Mouse (Mus musculus) forebrain, embryonic 10.5 days (tissue): ENCODE data around the gene Ndufb10. TPM values are rescaled to one million over a fixed set of nuclear protein-coding genes. Genes with fewer than 3 reads are reported as not detected.

ENCODE experiments used
- DNase-seq: peaks from one replicate; pipeline ENCODE4 v3.0.0-alpha.2; 2017; ENCODE audit warnings: low spot score; ENCODE audit errors: extremely low spot score
- H3K27ac ChIP-seq: fragments of 300-500 bp; sonication (generic); 2 replicates; pipeline ENCODE4 v1.5.1; 2016; ENCODE audit warnings: mild to moderate bottlenecking
- H3K27me3 ChIP-seq: fragments of 300-500 bp; sonication (generic); 2 replicates; pipeline ENCODE4 v1.6.1; 2016; ENCODE audit warnings: mild to moderate bottlenecking; ENCODE audit not compliant: poor library complexity, severe bottlenecking
- H3K36me3 ChIP-seq: fragments of 300-500 bp; sonication (generic); replicated peaks from 2 replicates; pipeline ENCODE4 v1.6.1; 2016; ENCODE audit warnings: mild to moderate bottlenecking, moderate library complexity
- H3K4me1 ChIP-seq: fragments of 300-500 bp; sonication (generic); 2 replicates; pipeline ENCODE4 v1.6.1; 2016
- H3K4me3 ChIP-seq: fragments of 300-500 bp; sonication (generic); 2 replicates; pipeline ENCODE4 v1.5.1; 2016; ENCODE audit warnings: mild to moderate bottlenecking, moderate library complexity
- H3K9me3 ChIP-seq: fragments of 300-500 bp; sonication (generic); 2 replicates; pipeline ENCODE4 v1.6.1; 2016; ENCODE audit warnings: mild to moderate bottlenecking, moderate library complexity
- WGBS: fragments of 180-500 bp; shearing (Covaris S2); methylation state at CpG from one replicate; pipeline ENCODE4 v1.1.7; 2016; 5-methylcytosine and 5-hydroxymethylcytosine counted together
- polyA plus RNA-seq: library from polyadenylated mRNA; unstranded; fragments of >200 nt; fragmentation: Nextera tagmentation; extraction: Ambion mirVana; gene quantifications from 2 replicates; pipeline ENCODE4 v1.2.1, GENCODE M21; 2016

The Ndufb10 gene
- polyA plus RNA-seq, 1 experiment from 2014 or later = 194 TPM

DNA sequence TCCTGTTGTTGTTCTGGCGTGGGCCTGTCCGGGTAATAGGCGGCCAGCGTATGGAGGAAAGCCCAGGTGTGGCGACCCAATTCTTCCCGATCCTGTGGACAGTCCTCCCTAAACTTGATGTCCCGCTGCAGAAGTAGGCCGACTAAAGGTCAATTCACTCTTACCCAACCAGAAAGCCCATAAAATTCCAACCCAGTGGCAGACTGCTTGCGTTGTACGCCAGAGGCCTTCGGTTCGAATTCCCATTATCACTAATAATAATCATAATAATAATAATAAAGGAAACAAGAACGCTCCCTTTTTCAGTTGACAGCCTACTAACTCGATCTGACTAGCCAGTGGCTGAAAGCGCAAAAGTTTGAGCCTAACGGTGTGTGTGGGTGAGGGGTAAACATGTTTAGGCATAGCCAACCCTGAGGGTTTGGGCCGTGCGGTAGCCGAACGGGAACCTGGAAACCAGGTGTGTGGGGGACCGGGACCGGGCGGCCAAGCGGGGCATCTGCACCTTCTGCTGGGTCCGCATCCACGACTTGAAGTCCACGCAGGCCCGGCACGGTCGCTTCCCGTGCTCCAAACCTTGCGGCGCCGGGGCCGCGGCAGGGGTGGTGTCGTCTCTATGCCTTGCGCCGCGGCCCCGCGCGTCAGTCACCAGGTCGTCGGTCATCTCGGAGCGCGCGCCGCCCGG lies 28.8 kb downstream of the Ndufb10 start:
- Histone ChIP-seq H3K4me1 (peaks cover 41% of the 10 kb centered on the region), H3K4me3 (peak overlapping the region; percentile 84), H3K27me3 (peaks cover 24% of the 10 kb centered on the region), H3K27ac (peak overlapping the region; percentile 94), H3K9me3 (no peaks in the 10 kb centered on the region), H3K36me3 (peaks cover 36% of the 10 kb centered on the region)
- 7% methylated on average over 51 of the region's 51 CpGs for WGBS
- no peak for DNase-seq

DNA sequence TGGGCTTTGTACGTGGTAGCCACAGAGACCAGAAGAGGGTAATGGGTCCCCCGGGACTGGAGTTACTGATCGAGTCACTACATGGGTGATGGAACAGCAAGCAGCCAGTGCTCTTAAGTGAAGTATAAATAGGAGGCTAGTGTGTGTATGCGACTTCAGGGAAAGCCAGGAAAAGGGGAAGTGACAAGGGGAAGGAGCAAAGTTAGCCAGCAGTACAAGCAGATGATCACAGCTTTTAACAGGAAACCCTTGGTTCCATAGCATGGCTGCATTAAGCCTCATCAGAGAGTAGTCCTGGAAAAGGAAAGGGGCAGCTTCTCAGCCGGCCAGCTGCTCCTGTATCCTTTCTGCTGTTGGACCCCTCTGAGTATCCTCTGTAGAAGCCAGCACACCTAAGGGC lies 31.9 kb downstream of the Ndufb10 start:
- no peak for DNase-seq
- 87% methylated on average over 5 of the region's 5 CpGs for WGBS
- Histone ChIP-seq H3K9me3 (no peaks in the 10 kb centered on the region), H3K27ac (no peak overlapping the region), H3K27me3 (peaks cover 49% of the 10 kb centered on the region), H3K4me1 (peaks cover 46% of the 10 kb centered on the region), H3K36me3 (peaks cover 23% of the 10 kb centered on the region), H3K4me3 (no peak overlapping the region)

DNA sequence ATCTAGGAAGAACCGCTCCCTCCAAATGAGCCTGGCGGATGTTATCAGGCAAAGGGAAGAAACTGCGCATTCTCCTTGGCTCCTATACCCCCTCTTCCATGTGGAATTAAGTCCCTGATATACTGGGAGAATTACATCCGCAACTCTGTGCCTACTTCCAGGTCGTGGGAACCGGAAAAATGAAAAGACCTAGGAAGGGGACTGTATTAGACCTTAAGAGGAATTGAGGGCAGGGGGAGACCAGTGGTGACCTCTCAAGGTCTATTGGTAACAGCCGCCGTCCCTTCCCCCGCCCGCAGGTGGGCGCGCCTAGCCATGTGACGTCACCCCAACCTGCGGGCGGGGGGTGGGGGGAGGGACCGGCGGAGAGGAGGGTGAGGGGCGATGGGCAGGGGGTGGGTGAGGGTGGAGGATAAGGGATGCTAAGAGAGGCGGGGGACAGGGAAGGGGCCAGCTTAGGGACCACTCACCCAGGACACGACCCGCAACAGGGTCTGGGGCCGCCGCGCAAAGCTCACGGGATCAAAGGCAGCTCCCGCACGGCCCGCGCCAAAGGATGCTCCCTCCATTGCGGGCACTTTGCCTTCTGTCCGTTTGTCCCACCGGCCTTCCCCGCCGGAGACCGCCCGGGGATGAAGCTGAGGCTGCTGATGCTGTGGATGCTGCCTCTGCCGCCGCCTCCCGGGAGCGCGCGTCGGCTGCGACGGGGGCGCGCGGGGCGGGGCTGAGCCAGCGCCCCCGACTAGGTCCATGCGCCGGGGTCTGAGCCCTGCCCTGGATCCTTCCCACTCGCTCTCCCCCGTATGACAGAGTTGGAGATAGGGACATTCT lies 34.8 kb downstream of the Ndufb10 start, which contains the start of gene Syngr3:
Syngr3 (minus strand) TSS at position 705 of the 831 bp plus-strand sequence.
- Histone ChIP-seq H3K9me3 (no peaks in the 10 kb centered on the region), H3K4me1 (peaks cover 36% of the 10 kb centered on the region), H3K4me3 (peak within 1 kb of the TSS; percentile 74), H3K36me3 (peaks cover 23% of the 10 kb centered on the region), H3K27me3 (peaks cover 68% of the 10 kb centered on the region), H3K27ac (peak within 1 kb of the TSS; percentile 82)
- peak; percentile 43 for DNase-seq
- under 1% methylated on average over 53 of the region's 55 CpGs for WGBS

DNA sequence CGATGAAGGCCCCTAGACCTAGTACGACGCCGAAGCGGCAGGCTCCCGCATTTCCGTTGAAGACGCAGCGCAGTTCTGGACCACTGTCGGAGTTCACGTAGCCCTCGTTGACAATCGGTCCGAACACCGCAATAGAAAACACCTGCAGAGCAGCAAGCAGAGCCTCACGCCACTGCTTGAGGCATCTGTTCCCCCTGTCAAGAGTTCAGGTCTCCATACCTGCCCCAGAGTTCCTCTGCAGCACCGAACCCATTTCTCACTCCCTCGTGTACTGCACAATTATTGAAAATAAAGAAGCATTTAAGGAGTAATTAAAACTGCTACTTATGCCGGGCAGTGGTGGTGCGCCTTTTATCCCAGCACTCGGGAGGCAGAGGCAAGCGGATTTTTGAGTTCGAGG lies 36.7 kb downstream of the Ndufb10 start:
- peaks cover 32% of the 10 kb centered on the region for H3K4me1 ChIP-seq

DNA sequence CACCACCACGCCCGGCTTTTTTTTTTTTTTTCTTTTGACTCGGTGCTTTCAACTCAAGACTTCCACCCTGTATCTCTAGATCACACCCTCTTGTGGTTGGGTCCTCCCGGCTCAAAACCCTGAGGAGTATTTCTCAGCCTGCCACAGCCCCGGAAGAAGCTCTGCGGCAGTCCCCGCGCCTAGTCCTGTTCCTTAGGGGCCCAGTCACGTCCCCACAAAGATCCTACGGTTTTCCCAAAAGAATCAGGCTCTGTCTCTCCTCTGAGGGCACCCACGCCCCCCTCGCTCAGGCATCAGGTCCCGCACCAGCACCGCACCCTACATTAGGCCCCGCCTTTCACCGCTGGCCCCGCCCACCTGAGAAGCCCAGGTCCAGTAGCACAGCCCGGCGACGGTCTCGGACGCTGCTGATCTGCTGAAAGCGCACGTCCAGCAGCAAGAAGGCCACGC lies 37.1 kb downstream of the Ndufb10 start:
- WGBS = 2% methylated on average over 25 of the region's 25 CpGs
- H3K27me3 ChIP-seq = peaks cover 66% of the 10 kb centered on the region
- no peak for DNase-seq
- H3K27ac ChIP-seq = 0 out of 2 replicates have a peak overlapping the region, but pooled peaks have one; percentile 35
- peaks cover 32% of the 10 kb centered on the region for H3K4me1 ChIP-seq
- H3K4me3 ChIP-seq = peak overlapping the region; percentile 44
- no peaks in the 10 kb centered on the region for H3K9me3 ChIP-seq
- H3K36me3 ChIP-seq = peaks cover 13% of the 10 kb centered on the region

More for the DNA sequence above, 36.7 kb downstream of the Ndufb10 start:
- Histone ChIP-seq H3K27ac (0 out of 2 replicates have a peak overlapping the region, but pooled peaks have one; percentile 35), H3K9me3 (no peaks in the 10 kb centered on the region), H3K4me3 (peak overlapping the region; percentile 44), H3K36me3 (peaks cover 13% of the 10 kb centered on the region), H3K27me3 (peaks cover 68% of the 10 kb centered on the region)
- 18% methylated on average over 23 of the region's 23 CpGs for WGBS
- DNase-seq = no peak

DNA sequence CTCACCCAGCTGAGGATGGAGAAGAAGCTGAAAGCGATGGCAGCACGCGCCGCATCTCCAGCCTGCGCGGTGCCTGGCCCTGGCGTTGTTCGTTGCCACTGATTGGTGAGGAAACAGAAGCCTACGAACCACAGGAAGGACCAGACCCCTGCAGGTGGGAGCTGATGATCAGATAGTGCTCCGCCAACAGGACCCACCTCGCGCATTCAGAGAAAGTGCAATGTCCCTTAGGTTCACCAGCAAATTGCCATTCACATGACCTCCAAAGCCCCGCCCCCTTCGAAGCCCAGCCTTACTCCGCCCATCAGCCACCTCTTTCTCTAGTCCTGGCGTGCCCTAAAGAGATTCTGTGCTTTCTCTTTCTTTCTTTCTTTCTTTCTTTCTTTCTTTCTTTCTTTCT lies 37.8 kb downstream of the Ndufb10 start:
- H3K9me3 ChIP-seq = no peaks in the 10 kb centered on the region
- no peak for DNase-seq
- peaks cover 32% of the 10 kb centered on the region for H3K4me1 ChIP-seq
- peak overlapping the region; percentile 35 for H3K4me3 ChIP-seq
- no peak overlapping the region for H3K27ac ChIP-seq
- WGBS = 25% methylated on average over 16 of the region's 16 CpGs
- peaks cover 16% of the 10 kb centered on the region for H3K36me3 ChIP-seq
- peaks cover 60% of the 10 kb centered on the region for H3K27me3 ChIP-seq

DNA sequence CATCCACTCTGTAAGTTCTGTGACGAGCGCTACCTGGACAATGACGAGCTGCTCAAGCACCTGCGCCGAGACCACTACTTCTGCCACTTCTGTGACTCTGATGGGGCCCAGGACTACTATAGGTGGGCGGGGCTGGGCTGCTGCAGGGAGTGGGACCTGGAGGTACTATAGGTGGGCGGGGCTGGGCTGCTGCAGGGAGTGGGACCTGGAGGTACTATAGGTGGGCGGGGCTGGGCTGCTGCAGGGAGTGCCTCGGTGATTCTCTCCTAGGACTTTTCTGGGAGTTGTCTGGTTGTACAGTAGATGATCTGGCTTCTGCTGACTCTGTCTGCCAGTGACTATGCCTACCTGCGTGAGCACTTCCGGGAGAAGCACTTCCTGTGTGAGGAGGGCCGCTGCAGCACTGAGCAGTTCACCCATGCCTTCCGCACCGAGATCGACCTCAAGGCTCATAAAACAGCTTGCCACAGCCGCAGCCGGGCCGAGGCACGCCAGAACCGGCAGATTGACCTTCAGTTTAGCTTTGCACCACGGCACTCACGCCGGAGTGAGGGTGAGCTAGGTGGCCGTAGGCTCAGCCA lies 46.7 kb downstream of the Ndufb10 start:
- Histone ChIP-seq H3K27ac (no peak overlapping the region), H3K9me3 (no peaks in the 10 kb centered on the region), H3K27me3 (no peaks in the 10 kb centered on the region), H3K4me1 (peaks cover 9% of the 10 kb centered on the region), H3K36me3 (peaks cover 75% of the 10 kb centered on the region), H3K4me3 (no peak overlapping the region)
- WGBS = 92% methylated on average over 24 of the region's 24 CpGs
- no peak for DNase-seq

DNA sequence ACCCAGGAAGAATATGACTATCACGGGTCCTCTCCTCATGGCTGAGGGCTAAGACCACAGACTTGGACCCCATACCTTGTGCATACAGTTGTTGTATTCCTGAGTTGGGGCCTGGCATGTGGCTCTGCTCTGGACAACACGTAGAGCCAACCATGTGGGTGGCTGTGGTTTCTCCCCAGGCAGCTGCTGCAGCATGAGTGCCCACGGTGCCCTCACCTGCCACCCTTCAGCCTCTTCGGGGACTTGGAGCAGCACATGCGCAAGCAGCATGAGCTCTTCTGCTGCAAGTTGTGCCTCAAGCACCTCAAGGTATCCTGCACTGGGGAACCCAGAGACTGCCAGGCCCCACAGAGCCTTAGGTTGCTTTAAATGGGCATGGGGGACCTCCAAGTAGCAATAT lies 47.4 kb downstream of the Ndufb10 start:
- peaks cover 70% of the 10 kb centered on the region for H3K36me3 ChIP-seq
- 96% methylated on average over 5 of the region's 5 CpGs for WGBS

DNA sequence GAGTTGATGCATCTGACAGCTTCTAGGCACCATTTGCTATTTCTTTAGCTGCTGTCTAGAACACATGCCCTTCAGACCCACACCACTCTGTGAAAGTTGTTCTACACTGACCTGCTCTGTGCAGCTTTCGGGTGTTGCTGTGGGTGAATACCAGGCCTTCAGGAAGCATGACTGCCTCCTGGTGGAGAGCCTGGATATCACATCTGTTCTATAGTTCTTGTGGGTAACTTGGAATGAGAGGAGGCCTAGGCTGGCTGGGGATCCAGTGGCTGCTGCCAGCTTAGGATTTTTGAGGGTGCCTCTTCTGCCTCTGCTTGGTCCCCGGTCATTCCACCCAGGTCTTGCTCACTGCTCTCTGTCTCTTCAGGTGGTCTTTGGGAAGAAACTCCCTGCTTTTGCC lies 48.1 kb downstream of the Ndufb10 start:
- H3K36me3 ChIP-seq = peaks cover 63% of the 10 kb centered on the region

More for the DNA sequence above, 47.4 kb downstream of the Ndufb10 start:
- Histone ChIP-seq H3K4me1 (peaks cover 16% of the 10 kb centered on the region), H3K27me3 (no peaks in the 10 kb centered on the region), H3K9me3 (no peaks in the 10 kb centered on the region), H3K4me3 (no peak overlapping the region), H3K27ac (no peak overlapping the region)
- DNase-seq = no peak

DNA sequence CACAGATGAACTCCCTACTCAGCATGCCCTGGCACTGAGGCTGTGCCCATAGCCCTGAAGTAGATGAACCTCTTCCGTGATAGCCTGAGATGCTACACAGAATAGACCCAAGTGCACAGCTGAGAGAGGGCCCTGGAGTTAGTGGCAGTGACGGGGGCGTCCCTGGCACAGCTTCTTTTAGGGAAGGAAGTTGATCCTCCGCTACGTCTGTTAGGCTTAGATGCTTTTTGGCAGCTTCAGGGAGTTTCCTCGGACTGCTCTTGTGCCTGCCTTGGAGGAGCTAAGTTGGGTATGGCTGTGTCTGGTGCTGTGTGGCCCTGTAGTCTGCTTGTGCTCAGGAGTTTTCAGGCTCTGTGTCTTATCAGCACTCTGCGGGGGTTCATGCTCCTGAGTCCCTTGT lies 50.0 kb downstream of the Ndufb10 start:
- DNase-seq = no peak
- H3K9me3 ChIP-seq = no peaks in the 10 kb centered on the region
- no peak overlapping the region for H3K4me3 ChIP-seq
- H3K27me3 ChIP-seq = no peaks in the 10 kb centered on the region
- peaks cover 35% of the 10 kb centered on the region for H3K4me1 ChIP-seq
- H3K36me3 ChIP-seq = peaks cover 44% of the 10 kb centered on the region
- H3K27ac ChIP-seq = no peak overlapping the region
- 93% methylated on average over 7 of the region's 7 CpGs for WGBS

More for the DNA sequence above, 48.1 kb downstream of the Ndufb10 start:
- Histone ChIP-seq H3K27me3 (no peaks in the 10 kb centered on the region), H3K9me3 (no peaks in the 10 kb centered on the region), H3K4me1 (peaks cover 23% of the 10 kb centered on the region), H3K27ac (no peak overlapping the region), H3K4me3 (no peak overlapping the region)
- DNase-seq = peak; percentile 63
- WGBS = 61% methylated on average over 2 of the region's 2 CpGs

DNA sequence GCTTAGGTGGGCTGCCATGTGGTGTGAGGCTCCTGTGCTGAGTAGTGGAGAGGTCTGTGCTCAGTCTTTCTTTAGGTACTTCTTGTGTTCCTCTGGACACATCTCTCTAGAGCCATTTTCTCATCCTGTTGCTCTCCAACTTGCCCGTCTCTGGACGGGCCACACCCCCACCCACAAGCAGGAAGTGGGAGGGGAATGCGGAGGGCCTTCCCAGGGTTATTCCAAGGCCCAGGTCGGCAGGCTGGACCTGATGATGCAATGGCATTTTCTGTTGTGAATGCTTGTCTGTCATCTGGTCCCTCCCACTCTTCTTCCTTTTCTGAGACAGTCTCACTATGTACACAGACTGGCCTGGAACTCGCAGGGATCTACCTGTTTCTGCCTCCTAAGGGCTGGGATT lies 52.1 kb downstream of the Ndufb10 start:
- Histone ChIP-seq H3K36me3 (peaks cover 22% of the 10 kb centered on the region), H3K4me3 (peak overlapping the region; percentile 32; the same call in 1 of the 2 replicates), H3K9me3 (no peaks in the 10 kb centered on the region), H3K27ac (no peak overlapping the region), H3K4me1 (peaks cover 44% of the 10 kb centered on the region), H3K27me3 (no peaks in the 10 kb centered on the region)
- DNase-seq = no peak
- 34% methylated on average over 5 of the region's 5 CpGs for WGBS
